Mouse (Mus musculus) frontal cortex, postnatal 25 days (tissue): Measurements from ENCODE around the gene Gm10271.

Source experiments
- DNase-seq, 2 experiments: peaks; one replicate each; pipeline ENCODE4 v3.0.0; 2022; ENCODE audit warnings: low spot score in 2 of 2

Gene Gm10271

DNA sequence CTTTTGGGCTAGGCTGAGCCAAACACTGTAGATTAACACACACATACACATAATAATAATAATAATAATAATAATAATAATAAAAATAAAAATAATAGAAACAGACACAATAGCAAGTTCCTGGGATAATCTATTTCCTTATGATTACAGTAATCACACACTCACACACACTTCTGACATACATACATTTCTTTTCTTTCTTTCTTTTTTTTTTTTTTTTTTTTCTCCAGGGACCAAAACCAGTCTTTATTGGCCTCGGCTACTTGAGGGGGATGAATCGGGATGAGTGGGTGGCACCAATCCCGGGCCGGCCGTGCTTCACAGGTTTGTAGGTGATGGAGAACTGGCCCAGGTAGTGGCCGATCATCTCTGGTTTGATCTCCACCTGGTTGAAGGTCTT, at the start of gene Gm10271:
Gm10271 (minus strand) TSS at position 101 of the 400 bp plus-strand sequence.
- no peak for DNase-seq

DNA sequence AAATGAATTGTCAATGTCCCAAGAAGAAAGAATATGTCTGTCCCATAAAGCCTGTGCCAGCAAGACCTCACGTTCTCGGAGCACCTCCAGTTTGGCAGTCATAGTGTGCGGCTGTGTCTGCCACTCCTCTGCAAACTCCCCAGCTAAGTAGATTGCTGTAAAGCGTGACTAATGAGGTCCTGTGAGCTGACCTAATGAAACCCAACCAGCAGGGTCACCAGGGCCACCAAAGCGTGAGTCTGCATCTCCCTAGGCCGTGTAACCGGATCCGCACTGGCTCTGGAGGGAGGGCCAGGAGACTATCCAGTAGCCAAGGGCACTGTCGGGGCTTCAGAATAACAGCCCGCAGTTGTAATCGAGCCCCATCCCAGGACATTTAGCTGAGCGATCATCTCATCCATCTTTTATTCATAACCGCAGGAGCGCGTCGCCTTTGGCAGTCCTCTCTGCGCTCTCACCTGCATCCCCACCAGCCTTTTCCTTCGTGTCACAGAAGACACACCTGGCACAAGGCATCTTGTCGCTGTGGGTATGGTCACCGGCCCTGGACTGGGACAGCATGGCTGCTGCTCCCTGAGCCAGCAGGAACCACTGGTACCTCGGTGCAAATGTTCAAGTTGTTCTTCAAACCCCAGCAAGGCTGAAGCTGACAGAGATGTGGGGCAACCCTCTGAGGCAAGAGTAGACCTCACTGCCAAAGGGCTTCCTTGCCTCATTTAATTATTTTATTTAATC, 48.8 kb upstream of the Gm10271 start:
- no peak for DNase-seq

GRCm38 (mm10) chr10:117018281-117018840, 46.0 kb upstream of the Gm10271 start:
- DNase-seq: no peak

DNA sequence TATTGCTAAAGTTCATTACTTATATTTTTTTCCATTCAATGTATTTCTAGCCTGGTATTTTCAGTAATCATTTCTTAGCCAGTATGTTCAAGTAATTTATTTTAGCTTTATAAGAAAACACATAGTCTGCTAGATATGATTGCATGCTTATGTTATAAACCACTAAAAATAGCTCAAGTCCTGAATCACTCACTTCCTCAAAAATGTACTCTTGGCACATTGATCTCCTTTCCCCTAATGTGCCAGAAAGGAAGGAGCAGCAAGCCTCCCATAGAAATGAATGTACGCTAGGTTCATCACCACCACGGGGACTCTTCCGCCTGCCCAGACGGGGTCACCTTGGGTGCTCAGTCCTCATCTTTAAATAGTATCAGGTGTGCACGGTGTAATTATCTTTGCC, 42.2 kb upstream of the Gm10271 start:
- no peak for DNase-seq

- no peak for DNase-seq
These were observed 41.4 kb upstream of the Gm10271 start for GRCm38 (mm10) chr10:117013689-117014390.

DNA sequence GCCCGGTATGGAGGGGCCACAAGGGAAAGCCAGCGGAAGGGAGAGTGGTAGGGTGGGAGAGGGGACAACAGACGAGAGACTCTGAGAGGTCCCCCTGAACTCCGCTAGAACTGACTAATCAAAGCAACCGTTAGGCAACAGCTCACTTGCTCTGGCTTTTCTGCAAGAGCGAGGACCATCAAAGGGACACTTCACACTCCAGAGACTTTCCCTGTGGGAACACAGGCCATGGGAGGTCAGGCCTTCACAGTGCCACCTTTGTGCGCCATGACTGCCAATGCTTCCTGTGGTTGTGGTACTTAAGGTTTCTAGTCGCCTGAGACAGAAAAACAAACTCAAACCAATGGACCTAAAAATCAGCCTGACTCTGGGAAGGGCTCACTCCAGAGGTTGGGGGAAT, 38.6 kb upstream of the Gm10271 start:
- DNase-seq: no peak

- DNase-seq: no peak
These were observed 37.3 kb upstream of the Gm10271 start for GRCm38 (mm10) chr10:117009691-117010090.

- no peak for DNase-seq
These were observed 33.5 kb upstream of the Gm10271 start for GRCm38 (mm10) chr10:117005707-117006464.

GRCm38 (mm10) chr10:117004695-117005094, 32.3 kb upstream of the Gm10271 start:
- no peak for DNase-seq

DNA sequence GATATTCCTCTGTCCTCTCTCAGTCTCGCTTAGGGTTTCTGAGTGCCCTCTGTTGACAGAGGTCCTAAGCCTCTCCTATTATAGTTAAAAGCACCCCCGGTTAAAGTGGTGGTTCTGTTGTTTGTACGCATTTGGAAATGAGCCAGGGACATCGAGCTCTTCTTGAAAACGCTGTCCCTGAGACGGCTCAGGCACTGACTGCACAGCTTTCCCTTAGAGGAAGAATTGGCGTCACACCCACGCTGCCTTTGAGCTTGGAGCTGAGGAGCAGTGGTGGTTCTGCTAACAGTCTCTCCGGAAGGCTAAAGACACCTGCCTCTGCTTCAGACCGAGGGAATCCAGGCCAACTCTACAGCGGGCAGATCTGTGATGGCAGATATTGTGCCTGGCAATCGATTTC, 28.6 kb upstream of the Gm10271 start:
- DNase-seq: no peak

GRCm38 (mm10) chr10:116998716-116999455, 26.5 kb upstream of the Gm10271 start:
- no peak for DNase-seq

DNA sequence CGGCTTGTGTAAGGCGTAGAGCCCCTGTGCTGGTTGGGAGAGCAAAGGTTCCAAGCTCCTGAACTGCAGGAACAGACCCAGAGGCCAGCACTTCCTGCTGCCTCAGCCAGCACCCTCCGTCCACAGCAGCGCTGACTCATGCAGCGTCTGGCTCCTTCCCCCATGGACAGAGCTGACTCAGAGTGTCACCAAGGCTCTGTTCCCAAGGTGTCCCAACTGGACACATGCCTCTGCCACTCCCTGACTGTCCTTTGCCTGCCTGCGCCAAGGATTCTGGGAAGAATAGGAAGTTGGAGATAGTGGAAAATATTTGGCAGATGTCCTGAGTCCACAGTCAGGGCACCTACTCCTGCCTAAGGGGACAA, 23.8 kb upstream of the Gm10271 start:
- no peak for DNase-seq

- no peak for DNase-seq
These were observed 23.3 kb upstream of the Gm10271 start for GRCm38 (mm10) chr10:116995584-116996235.

- DNase-seq: no peak
These were observed 22.8 kb upstream of the Gm10271 start for GRCm38 (mm10) chr10:116995162-116995561.

GRCm38 (mm10) chr10:116993971-116994370, 21.6 kb upstream of the Gm10271 start:
- no peak for DNase-seq

- DNase-seq: no peak
These were observed 14.1 kb upstream of the Gm10271 start, which contains the start of gene Best3 for GRCm38 (mm10) chr10:116986264-116987082. TSS of gene Best3 (plus strand) at chr10:116986314.

DNA sequence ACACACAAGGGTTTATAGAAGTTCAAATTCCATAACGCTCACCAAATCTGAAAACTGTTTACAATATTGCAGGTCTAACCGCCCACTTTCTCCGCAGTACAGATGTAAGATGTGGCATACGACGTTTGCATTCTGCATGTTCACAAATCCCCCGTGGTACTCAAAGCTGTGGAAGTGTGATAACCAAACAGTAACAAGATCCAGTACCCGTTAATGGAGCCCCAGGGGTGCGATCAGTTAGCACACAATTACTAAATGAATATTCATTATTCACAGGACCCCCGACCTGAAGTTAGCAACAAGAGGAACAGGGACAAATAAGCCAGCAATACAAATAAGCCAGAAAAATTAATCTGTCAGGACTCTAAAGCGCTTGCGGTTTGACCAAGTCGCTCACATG, 12.4 kb upstream of the Gm10271 start:
- no peak for DNase-seq

DNA sequence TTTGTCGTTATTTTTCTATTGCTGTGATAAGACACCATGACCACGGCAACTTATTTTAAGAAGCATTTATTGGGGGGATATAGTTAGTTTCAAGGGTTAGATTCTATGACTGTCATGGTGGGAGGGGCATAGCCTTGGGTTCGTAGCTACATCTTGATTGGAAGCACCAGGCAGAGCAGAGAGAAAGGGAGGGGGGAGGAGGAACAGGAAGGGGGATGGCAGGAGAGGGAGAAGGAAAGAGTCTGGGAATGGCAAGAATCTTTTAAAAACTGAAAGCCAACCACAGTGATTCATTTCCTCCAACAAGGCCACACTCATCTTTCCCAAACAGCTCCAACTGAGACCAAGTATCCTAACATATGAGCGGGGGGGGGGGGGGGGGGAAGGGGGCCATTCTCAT, 10.1 kb upstream of the Gm10271 start:
- no peak for DNase-seq

DNA sequence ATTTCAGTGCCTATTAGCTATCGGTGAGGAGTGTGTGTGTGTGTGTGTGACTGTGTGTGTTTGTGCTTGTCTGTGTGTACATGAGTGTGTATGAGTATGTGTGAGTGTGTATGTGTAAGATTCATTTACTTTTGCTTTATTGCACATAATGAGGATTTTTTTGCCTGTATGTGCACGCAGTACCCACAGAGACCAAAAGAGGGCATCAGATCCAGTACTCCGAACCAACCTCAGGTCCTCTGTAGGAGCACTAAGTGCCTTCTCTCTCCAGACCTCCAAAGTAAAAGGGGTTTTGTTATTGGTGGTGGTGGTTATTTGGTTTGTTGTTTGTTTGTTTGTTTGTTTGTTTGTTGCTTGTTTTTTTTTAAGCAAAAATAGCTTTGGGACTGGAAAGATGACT, 8.5 kb upstream of the Gm10271 start:
- DNase-seq: no peak

GRCm38 (mm10) chr10:116980273-116980672, 7.9 kb upstream of the Gm10271 start:
- no peak for DNase-seq
